Mouse (Mus musculus): ENCODE measurements around the gene Hjurp. TPM values are rescaled to one million over a fixed set of nuclear protein-coding genes. Genes with fewer than 3 reads are reported as not detected.

Gene Hjurp
- polyA plus RNA-seq, 2 experiments, result 139 to 277 TPM

DNA sequence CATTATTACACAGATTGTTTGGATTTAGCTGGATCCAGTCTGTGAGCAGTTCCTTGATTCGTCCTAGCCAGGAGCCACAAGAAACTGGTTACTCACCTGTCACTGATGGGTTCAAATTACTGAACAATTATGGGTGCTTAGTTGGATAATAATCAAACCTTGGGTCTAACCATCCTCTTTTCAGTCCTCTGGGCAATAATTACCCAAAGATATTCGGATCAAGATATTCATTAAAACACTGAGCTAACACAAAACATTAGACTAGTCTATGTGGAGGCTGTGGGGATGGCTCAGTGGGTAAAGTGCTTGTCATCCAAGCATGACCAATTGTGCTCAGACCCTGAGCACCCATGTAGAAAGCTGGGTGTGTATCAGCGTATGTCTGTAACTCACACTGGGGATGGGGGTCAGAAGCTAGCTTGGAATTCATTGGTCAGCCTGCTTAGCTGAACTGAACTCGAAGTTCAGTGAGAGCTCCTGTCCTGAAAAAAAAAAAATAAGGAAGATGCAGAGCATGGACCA, 41.5 kb downstream of the Hjurp start:
- H3K9ac ChIP-seq (ENCODE audit: low read depth, low read length, severe bottlenecking), result no peak overlapping the region
- 62% methylated on average over 4 of the region's 4 CpGs for WGBS
- H3K9me3 ChIP-seq (ENCODE audit: control insufficient read depth, low read length), result peaks cover 96% of the 10 kb centered on the region
- no peaks in the 10 kb centered on the region for H3K36me3 ChIP-seq (ENCODE audit: control insufficient read depth, insufficient read depth, low read length)
- ATAC-seq (ENCODE audit: low FRiP score, low read depth) (no peak), DNase-seq (ENCODE audit: low spot score) (no peak)
- H3K27me3 ChIP-seq (ENCODE audit: control insufficient read depth, insufficient read depth, low read length), result no peaks in the 10 kb centered on the region
- TF ChIP-seq POLR2A (IDR thresholded peaks at IDR 0.05; ENCODE audit: borderline replicate concordance, extremely low read depth, insufficient read depth, insufficient read length), result no peak
- no peak overlapping the region for H3K4me2 ChIP-seq (replicated peaks; ENCODE audit: low read depth, low read length, severe bottlenecking)
- no peaks in the 10 kb centered on the region for H3K4me1 ChIP-seq (ENCODE audit: control insufficient read depth, insufficient read depth, low read length)
- no peak overlapping the region for H3K4me3 ChIP-seq (replicated peaks; ENCODE audit: low read length)
- H3K27ac ChIP-seq (replicated peaks; ENCODE audit: low read depth, low read length), result no peak overlapping the region

- no peak for DNase-seq (ENCODE audit: low spot score)
- H3K4me3 ChIP-seq (replicated peaks; ENCODE audit: low read length), result no peak overlapping the region
Measured at GRCm38 (mm10) chr1:88235046-88235893, 42.2 kb downstream of the Hjurp start.

DNA sequence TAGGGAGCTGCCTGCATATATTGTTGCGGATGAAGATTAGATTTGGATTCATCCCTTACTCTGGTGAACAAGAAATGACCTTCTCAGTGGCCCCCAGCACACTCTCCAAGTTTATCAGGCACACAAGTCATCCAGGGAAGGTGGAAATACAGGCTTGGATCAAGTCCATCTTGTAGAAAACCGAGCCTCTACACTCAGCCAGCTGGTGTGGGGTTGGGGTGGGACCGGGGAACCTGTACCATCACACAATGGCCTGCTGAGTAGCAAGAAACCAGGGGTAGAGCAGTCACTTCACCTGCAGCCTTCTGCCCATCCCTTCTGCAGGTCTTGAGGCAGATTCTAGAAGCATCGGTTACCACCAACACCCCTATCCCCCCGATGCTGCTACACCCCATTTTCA, 42.8 kb downstream of the Hjurp start:
- Histone ChIP-seq H3K9ac (ENCODE audit: low read depth, low read length, severe bottlenecking) (no peak overlapping the region), H3K9me3 (ENCODE audit: control insufficient read depth, low read length) (peaks cover 96% of the 10 kb centered on the region), H3K27me3 (ENCODE audit: control insufficient read depth, insufficient read depth, low read length) (no peaks in the 10 kb centered on the region), H3K4me2 (replicated peaks; ENCODE audit: low read depth, low read length, severe bottlenecking) (no peak overlapping the region), H3K4me1 (ENCODE audit: control insufficient read depth, insufficient read depth, low read length) (no peaks in the 10 kb centered on the region), H3K27ac (replicated peaks; ENCODE audit: low read depth, low read length) (no peak overlapping the region), H3K36me3 (ENCODE audit: control insufficient read depth, insufficient read depth, low read length) (no peaks in the 10 kb centered on the region), H3K4me3 (replicated peaks; ENCODE audit: low read length) (no peak overlapping the region)
- 40% methylated on average over 5 of the region's 5 CpGs for WGBS
- ATAC-seq (ENCODE audit: low FRiP score, low read depth), result no peak
- no peak for DNase-seq (ENCODE audit: low spot score)
- TF ChIP-seq POLR2A (IDR thresholded peaks at IDR 0.05; ENCODE audit: borderline replicate concordance, extremely low read depth, insufficient read depth, insufficient read length), result no peak

More at GRCm38 (mm10) chr1:88235046-88235893, 42.2 kb downstream of the Hjurp start:
- peaks cover 96% of the 10 kb centered on the region for H3K9me3 ChIP-seq (ENCODE audit: control insufficient read depth, low read length)
- H3K4me2 ChIP-seq (replicated peaks; ENCODE audit: low read depth, low read length, severe bottlenecking), result no peak overlapping the region
- WGBS, result 63% methylated on average over 11 of the region's 11 CpGs
- TF ChIP-seq POLR2A (IDR thresholded peaks at IDR 0.05; ENCODE audit: borderline replicate concordance, extremely low read depth, insufficient read depth, insufficient read length), result no peak
- H3K4me1 ChIP-seq (ENCODE audit: control insufficient read depth, insufficient read depth, low read length), result no peaks in the 10 kb centered on the region
- no peaks in the 10 kb centered on the region for H3K36me3 ChIP-seq (ENCODE audit: control insufficient read depth, insufficient read depth, low read length)
- H3K27ac ChIP-seq (replicated peaks; ENCODE audit: low read depth, low read length), result no peak overlapping the region
- no peak overlapping the region for H3K9ac ChIP-seq (ENCODE audit: low read depth, low read length, severe bottlenecking)
- no peaks in the 10 kb centered on the region for H3K27me3 ChIP-seq (ENCODE audit: control insufficient read depth, insufficient read depth, low read length)
- ATAC-seq (ENCODE audit: low FRiP score, low read depth), result no peak

DNA sequence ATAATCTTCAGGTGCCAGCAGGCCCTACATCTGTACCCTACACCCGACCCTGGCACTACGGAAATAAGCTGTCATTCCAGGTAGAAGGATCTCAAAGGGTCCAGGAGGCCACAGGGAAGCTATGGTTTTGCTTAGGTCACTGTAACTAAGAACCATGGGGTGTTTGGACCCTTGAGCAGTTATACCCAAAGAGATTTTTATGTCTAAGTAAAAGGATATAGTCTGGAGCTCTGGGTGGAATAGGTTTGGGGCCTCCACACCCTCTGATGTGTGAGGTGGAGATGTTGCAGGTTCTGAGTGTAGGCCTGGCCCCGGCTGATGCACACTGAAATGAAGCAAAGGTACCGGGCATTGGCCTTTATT, 43.2 kb downstream of the Hjurp start:
- TF ChIP-seq POLR2A (IDR thresholded peaks at IDR 0.05; ENCODE audit: borderline replicate concordance, extremely low read depth, insufficient read depth, insufficient read length), result no peak
- ATAC-seq (ENCODE audit: low FRiP score, low read depth) (no peak), DNase-seq (ENCODE audit: low spot score) (no peak)
- Histone ChIP-seq H3K4me3 (replicated peaks; ENCODE audit: low read length) (no peak overlapping the region), H3K4me1 (ENCODE audit: control insufficient read depth, insufficient read depth, low read length) (no peaks in the 10 kb centered on the region), H3K9me3 (ENCODE audit: control insufficient read depth, low read length) (peaks cover 96% of the 10 kb centered on the region), H3K27me3 (ENCODE audit: control insufficient read depth, insufficient read depth, low read length) (no peaks in the 10 kb centered on the region), H3K36me3 (ENCODE audit: control insufficient read depth, insufficient read depth, low read length) (no peaks in the 10 kb centered on the region), H3K27ac (replicated peaks; ENCODE audit: low read depth, low read length) (no peak overlapping the region), H3K9ac (ENCODE audit: low read depth, low read length, severe bottlenecking) (no peak overlapping the region), H3K4me2 (replicated peaks; ENCODE audit: low read depth, low read length, severe bottlenecking) (no peak overlapping the region)
- WGBS, result 59% methylated on average over 4 of the region's 4 CpGs

DNA sequence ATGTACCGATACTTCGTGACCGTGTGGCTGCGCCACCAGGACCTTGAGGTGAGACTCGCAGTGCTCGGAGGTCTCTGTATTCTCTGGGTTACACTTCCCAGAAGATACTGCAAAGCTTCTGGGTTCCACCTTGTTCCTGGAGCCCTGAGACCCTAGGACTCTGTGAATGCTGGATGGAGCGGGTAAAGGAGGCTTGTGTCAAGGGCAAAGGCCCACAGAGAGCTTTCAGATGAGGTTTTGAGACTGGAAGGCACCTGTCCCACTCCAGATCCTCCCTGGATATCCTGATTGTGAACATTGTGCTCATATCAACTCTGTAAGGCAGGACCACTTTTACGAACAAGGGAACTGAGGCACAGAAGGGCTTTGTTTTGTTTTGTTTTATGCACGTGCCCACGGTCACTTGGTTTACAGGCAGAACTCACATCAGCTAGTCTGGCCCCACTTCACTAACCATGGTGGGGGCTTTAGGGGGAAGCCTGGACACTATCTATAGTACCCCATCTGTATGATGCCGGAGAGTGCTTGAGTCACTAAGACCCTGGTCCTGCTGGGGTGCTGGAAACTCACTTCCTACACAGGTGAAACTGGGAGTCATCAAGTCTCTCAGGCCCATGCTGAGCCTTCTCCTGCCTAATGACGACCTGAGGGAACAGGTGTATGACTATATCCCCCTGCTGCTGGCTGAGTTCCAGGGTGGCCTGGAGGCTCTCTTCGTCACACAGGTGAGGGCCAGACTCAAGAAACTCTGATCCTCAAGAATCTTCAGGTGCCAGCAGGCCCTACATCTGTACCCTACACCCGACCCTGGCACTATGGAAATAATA, 43.8 kb downstream of the Hjurp start:
- Histone ChIP-seq H3K27me3 (ENCODE audit: control insufficient read depth, insufficient read depth, low read length) (no peaks in the 10 kb centered on the region), H3K4me3 (replicated peaks; ENCODE audit: low read length) (no peak overlapping the region), H3K36me3 (ENCODE audit: control insufficient read depth, insufficient read depth, low read length) (no peaks in the 10 kb centered on the region), H3K4me1 (ENCODE audit: control insufficient read depth, insufficient read depth, low read length) (no peaks in the 10 kb centered on the region), H3K4me2 (replicated peaks; ENCODE audit: low read depth, low read length, severe bottlenecking) (no peak overlapping the region), H3K27ac (replicated peaks; ENCODE audit: low read depth, low read length) (no peak overlapping the region), H3K9me3 (ENCODE audit: control insufficient read depth, low read length) (peaks cover 96% of the 10 kb centered on the region), H3K9ac (ENCODE audit: low read depth, low read length, severe bottlenecking) (no peak overlapping the region)
- ATAC-seq (ENCODE audit: low FRiP score, low read depth) (no peak), DNase-seq (ENCODE audit: low spot score) (no peak)
- TF ChIP-seq POLR2A (IDR thresholded peaks at IDR 0.05; ENCODE audit: borderline replicate concordance, extremely low read depth, insufficient read depth, insufficient read length), result no peak
- WGBS, result 67% methylated on average over 14 of the region's 14 CpGs

Measured in limb, embryonic 14.5 days (tissue).